Mouse (Mus musculus): ENCODE data around the gene Smarcd2. TPM values are rescaled to one million over a fixed set of nuclear protein-coding genes. Genes with fewer than 3 reads are reported as not detected.

Gene Smarcd2
- total and polyA plus RNA-seq, 2 experiments from 2014 or later, result 9.5 to 16.9 TPM

DNA sequence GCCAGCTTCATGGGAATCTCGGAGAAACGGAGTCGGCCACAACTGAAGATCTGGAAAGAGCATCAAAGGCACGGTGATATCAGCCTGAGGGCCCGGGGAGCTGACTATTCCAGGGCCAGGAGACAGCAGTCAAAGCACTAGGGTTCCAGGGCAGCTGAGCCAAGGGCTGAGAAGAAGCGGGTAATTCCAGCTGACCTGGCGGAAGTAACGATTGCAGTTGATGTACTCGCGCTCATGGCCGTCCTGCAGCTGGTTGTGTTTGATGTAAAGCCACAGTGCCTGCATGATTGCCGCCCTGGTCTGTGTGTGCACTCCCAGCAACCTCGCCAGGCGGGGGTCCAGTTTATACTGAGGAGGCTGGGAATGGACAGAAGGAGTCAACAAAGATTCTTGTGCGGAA lies 7.8 kb downstream of the Smarcd2 start:
- 91% methylated on average over 15 of the region's 15 CpGs for WGBS
- H3K4me3 ChIP-seq (ENCODE audit: low read depth, low read length), result no peak overlapping the region
- no peaks in the 10 kb centered on the region for H3K27me3 ChIP-seq (ENCODE audit: insufficient read depth, low read length)
- H3K9me3 ChIP-seq (ENCODE audit: low read length), result no peaks in the 10 kb centered on the region
- H3K4me1 ChIP-seq (ENCODE audit: insufficient read depth), result no peaks in the 10 kb centered on the region
- no peak overlapping the region for H3K27ac ChIP-seq (ENCODE audit: low read depth, low read length)
- peaks cover 69% of the 10 kb centered on the region for H3K36me3 ChIP-seq (ENCODE audit: insufficient read depth)
- H3K4me2 ChIP-seq (ENCODE audit: low read depth), result no peak overlapping the region
- no peak for TF ChIP-seq CTCF (IDR thresholded peaks at IDR 0.05; ENCODE audit: low read depth)
- ATAC-seq (no peak), DNase-seq (no peak)
- no peak overlapping the region for H3K9ac ChIP-seq

DNA sequence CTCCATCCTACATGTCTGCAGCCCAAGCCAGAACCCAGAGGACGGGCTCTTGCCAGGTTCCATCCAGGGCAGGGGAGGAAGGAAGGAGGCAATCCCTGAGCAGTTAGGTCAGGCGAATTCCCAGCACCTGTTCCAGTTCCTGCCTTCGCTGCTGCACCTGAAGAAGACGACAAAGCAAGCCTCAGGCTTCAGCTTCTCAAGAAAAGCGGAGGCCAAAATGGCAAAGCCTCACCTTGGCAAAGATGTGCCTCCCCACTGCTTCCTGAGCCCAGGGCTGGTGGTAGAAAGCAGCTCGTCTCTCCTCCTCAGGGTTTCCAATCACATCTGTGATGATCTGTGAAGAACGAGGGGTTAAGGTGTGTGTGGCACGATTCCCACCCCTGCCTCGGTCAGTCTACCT lies 8.8 kb downstream of the Smarcd2 start:
- DNase-seq (no peak), ATAC-seq (no peak)
- no peak for TF ChIP-seq CTCF (IDR thresholded peaks at IDR 0.05; ENCODE audit: low read depth)
- Histone ChIP-seq H3K9ac (no peak overlapping the region), H3K4me1 (ENCODE audit: insufficient read depth) (no peaks in the 10 kb centered on the region), H3K27me3 (ENCODE audit: insufficient read depth, low read length) (no peaks in the 10 kb centered on the region), H3K4me3 (ENCODE audit: low read depth, low read length) (no peak overlapping the region), H3K27ac (ENCODE audit: low read depth, low read length) (no peak overlapping the region), H3K9me3 (ENCODE audit: low read length) (no peaks in the 10 kb centered on the region), H3K36me3 (ENCODE audit: insufficient read depth) (peaks cover 69% of the 10 kb centered on the region), H3K4me2 (ENCODE audit: low read depth) (no peak overlapping the region)
- WGBS, result 93% methylated on average over 9 of the region's 9 CpGs

DNA sequence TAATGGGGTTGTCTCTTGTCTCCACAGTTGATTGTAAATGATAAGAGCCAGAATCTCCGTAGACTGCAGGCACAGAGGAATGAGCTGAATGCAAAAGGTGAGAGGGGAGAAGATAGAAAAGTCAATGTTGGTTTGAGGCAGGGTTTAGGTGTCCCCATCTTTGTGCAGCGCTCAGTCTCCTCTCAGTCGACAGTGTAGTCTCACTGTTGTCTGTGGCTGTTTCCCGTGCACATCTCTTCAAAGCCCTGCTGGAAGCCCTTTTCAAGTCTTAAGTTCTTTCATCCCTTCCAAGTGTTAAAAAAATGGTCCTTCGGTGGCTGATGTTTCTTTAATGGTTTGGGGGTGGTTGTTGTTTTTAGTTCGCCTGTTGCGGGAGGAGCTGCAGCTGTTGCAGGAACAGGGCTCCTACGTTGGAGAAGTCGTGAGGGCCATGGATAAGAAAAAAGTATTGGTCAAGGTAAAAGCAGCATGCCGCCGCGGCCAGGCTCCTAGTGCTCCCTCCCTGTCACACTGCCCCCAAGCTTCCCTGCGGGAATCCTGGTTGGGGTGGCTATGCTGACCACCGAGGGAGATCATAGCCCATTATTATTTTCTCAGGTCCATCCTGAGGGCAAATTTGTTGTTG lies 11.8 kb downstream of the Smarcd2 start:
- no peak for DNase-seq
- 83% methylated on average over 14 of the region's 14 CpGs for WGBS
- H3K4me2 ChIP-seq (ENCODE audit: low read depth), result no peak overlapping the region

DNA sequence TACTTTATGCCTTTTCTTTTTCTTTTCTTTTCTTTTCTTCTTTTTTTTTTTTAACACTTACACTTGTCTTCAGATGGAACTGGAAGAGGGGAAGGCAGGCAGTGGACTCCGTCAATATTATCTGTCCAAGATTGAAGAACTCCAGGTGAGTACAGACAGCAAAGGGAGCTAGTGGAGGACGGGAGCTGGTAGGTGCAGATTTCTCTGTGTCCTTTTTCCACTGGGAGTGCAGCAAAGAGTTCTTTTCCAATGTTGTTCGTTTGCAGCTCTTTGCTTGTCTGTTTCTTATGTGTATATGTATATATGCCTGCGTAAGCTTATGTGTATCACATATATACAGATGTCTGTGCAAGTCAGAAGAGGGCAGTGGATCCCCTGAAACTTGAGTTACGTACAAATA lies 16.0 kb downstream of the Smarcd2 start:
- H3K36me3 ChIP-seq (ENCODE audit: insufficient read depth), result peaks cover 46% of the 10 kb centered on the region
- WGBS, result 74% methylated on average over 5 of the region's 5 CpGs
- peak overlapping the region; percentile 94 for H3K4me2 ChIP-seq (ENCODE audit: low read depth)
- no peak overlapping the region for H3K27ac ChIP-seq (ENCODE audit: low read depth, low read length)
- peak overlapping the region; percentile 73 for H3K4me3 ChIP-seq (ENCODE audit: low read depth, low read length)
- H3K4me1 ChIP-seq (ENCODE audit: insufficient read depth), result 0 out of 2 replicates have a peak, but pooled peaks cover 4% of the 10 kb centered on the region
- no peak for TF ChIP-seq CTCF (IDR thresholded peaks at IDR 0.05; ENCODE audit: low read depth)
- H3K9ac ChIP-seq, result peak overlapping the region; percentile 84; the same call in 1 of the 2 replicates
- DNase-seq, result no peak
- ATAC-seq, result no peak
- no peaks in the 10 kb centered on the region for H3K9me3 ChIP-seq (ENCODE audit: low read length)
- no peaks in the 10 kb centered on the region for H3K27me3 ChIP-seq (ENCODE audit: insufficient read depth, low read length)

More for the DNA sequence above, 11.8 kb downstream of the Smarcd2 start:
- peaks cover 67% of the 10 kb centered on the region for H3K36me3 ChIP-seq (ENCODE audit: insufficient read depth)
- no peak for TF ChIP-seq CTCF (IDR thresholded peaks at IDR 0.05; ENCODE audit: low read depth)
- H3K27ac ChIP-seq (ENCODE audit: low read depth, low read length), result no peak overlapping the region
- no peaks in the 10 kb centered on the region for H3K4me1 ChIP-seq (ENCODE audit: insufficient read depth)
- H3K9ac ChIP-seq, result no peak overlapping the region
- ATAC-seq, result no peak
- no peaks in the 10 kb centered on the region for H3K9me3 ChIP-seq (ENCODE audit: low read length)
- no peaks in the 10 kb centered on the region for H3K27me3 ChIP-seq (ENCODE audit: insufficient read depth, low read length)
- no peak overlapping the region for H3K4me3 ChIP-seq (ENCODE audit: low read depth, low read length)

DNA sequence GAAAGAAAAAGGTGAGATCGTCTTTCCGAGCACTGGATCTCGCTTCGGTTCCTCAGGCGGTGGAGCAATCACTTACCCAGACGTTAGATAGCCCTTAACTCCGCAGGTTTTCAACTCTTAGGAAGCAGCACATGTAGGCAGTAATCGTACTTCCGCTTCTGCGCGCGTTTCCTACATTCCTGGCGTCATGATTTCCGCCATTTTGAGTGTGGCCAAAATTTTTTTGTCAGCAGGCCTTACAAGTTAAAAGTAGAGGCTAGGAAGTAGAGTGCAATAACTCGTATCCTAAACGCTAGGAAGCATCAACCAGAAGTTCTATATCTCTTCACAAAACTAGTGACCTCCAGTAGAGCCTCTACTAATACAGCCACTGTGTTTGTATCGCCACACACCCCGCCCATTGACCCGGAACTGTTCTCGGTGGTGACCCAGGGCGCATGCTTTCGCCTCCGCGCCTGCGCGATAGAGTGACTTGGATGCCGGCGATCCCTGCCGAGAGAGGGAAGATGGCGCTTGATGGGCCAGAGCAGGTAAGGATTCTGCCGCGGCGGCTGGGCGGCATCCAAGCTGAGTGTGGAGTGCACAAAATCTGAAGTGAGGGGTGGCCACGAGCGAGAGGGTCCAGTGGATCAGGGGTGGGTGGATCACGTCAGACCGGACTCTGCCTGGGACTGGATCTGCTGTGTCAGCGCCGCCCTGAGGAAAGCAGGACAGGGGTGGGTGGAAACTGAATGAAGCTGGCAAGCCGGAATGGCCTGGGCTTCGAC lies 16.9 kb downstream of the Smarcd2 start, which contains the start of the genes Ftsj3 and Psmc5:
Gene Ftsj3 (minus strand): TSS at position 395 of the 767 bp plus-strand sequence.
Gene Psmc5 (plus strand): TSS at position 470 of the 767 bp plus-strand sequence.
- H3K4me3 ChIP-seq (ENCODE audit: low read depth, low read length), result peak within 1 kb of the TSS; percentile 73
- WGBS, result under 1% methylated on average over 42 of the region's 42 CpGs
- peak within 1 kb of the TSS; percentile 84 for H3K9ac ChIP-seq
- ATAC-seq (peak; percentile 97), DNase-seq (peak; percentile 98)
- peaks cover 48% of the 10 kb centered on the region for H3K36me3 ChIP-seq (ENCODE audit: insufficient read depth)
- peak; percentile 52 for TF ChIP-seq CTCF (IDR thresholded peaks at IDR 0.05; ENCODE audit: low read depth)
- peak within 1 kb of the TSS; percentile 80 for H3K27ac ChIP-seq (ENCODE audit: low read depth, low read length)
- H3K4me1 ChIP-seq (ENCODE audit: insufficient read depth), result 0 out of 2 replicates have a peak, but pooled peaks cover 4% of the 10 kb centered on the region
- no peaks in the 10 kb centered on the region for H3K9me3 ChIP-seq (ENCODE audit: low read length)
- H3K4me2 ChIP-seq (ENCODE audit: low read depth), result peak within 1 kb of the TSS; percentile 94
- H3K27me3 ChIP-seq (ENCODE audit: insufficient read depth, low read length), result no peaks in the 10 kb centered on the region

DNA sequence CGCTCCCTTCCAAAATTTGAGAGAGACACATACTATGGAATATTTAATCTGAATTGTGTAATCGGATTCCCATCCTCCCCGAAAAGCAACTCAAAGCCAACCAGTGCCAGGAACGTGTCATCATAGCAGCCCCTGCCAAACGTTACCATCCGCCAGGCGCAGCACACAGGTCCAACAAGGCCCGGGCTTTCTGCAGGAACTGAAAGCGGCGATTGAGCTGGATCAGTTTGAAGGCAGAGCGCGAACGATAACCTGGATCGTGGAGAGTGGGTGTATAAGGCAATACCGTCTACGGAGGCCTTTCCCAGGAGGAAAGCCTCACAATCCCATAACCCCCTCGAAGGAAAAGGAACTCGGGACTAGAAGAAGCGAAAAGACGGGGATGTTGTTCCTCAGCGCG lies 17.6 kb downstream of the Smarcd2 start:
- peaks cover 50% of the 10 kb centered on the region for H3K36me3 ChIP-seq (ENCODE audit: insufficient read depth)
- no peaks in the 10 kb centered on the region for H3K27me3 ChIP-seq (ENCODE audit: insufficient read depth, low read length)
- H3K9me3 ChIP-seq (ENCODE audit: low read length), result no peaks in the 10 kb centered on the region
- DNase-seq (no peak), ATAC-seq (no peak)
- H3K27ac ChIP-seq (ENCODE audit: low read depth, low read length), result no peak overlapping the region
- 3% methylated on average over 22 of the region's 22 CpGs for WGBS
- H3K9ac ChIP-seq, result peak overlapping the region; percentile 84
- H3K4me3 ChIP-seq (ENCODE audit: low read depth, low read length), result peak overlapping the region; percentile 73
- peak overlapping the region; percentile 94 for H3K4me2 ChIP-seq (ENCODE audit: low read depth)
- TF ChIP-seq CTCF (IDR thresholded peaks at IDR 0.05; ENCODE audit: low read depth), result no peak
- H3K4me1 ChIP-seq (ENCODE audit: insufficient read depth), result 0 out of 2 replicates have a peak, but pooled peaks cover 4% of the 10 kb centered on the region

DNA sequence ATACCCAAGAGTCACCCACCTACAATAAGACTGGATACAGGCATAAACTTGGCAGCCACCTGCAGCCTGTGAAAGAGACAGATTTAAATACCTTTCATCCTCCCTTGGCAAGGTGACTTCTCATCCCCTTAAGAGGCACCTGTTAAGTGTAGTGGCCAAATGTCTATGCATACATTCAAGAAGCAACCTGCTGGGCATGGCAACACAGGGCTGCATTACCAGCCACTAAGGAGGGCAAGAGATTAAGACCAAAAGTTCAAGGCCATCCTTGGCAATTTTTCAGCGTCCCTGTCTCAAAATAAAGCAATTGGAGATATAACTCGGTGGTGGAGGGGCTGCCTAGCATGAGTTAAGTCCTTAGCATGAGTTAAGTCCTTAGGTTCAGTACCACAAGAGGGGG lies 18.0 kb downstream of the Smarcd2 start:
- DNase-seq (no peak), ATAC-seq (no peak)
- 21% methylated on average over 2 of the region's 2 CpGs for WGBS
- Histone ChIP-seq H3K9ac (peak overlapping the region; percentile 84), H3K27me3 (ENCODE audit: insufficient read depth, low read length) (no peaks in the 10 kb centered on the region), H3K9me3 (ENCODE audit: low read length) (no peaks in the 10 kb centered on the region), H3K36me3 (ENCODE audit: insufficient read depth) (peaks cover 54% of the 10 kb centered on the region), H3K4me3 (ENCODE audit: low read depth, low read length) (peak overlapping the region; percentile 73), H3K4me2 (ENCODE audit: low read depth) (peak overlapping the region; percentile 94), H3K4me1 (ENCODE audit: insufficient read depth) (0 out of 2 replicates have a peak, but pooled peaks cover 4% of the 10 kb centered on the region), H3K27ac (ENCODE audit: low read depth, low read length) (0 out of 2 replicates have a peak overlapping the region, but pooled peaks have one; percentile 9)
- TF ChIP-seq CTCF (IDR thresholded peaks at IDR 0.05; ENCODE audit: low read depth), result no peak
